Mouse (Mus musculus) brain, embryonic 14.5 days (tissue): ENCODE measurements around the gene Inafm1.

ENCODE experiments used
- CTCF ChIP-seq: fragments of 200-500 bp; IDR thresholded peaks from 2 replicates; pipeline ENCODE4 v1.5.1; 2012; ENCODE audit warnings: inconsistent platforms, mild to moderate bottlenecking, moderate library complexity, borderline replicate concordance; ENCODE audit not compliant: insufficient read depth, insufficient read length; ENCODE audit errors: extremely low read depth
- POLR2A ChIP-seq: fragments of 200-500 bp; IDR thresholded peaks from 2 replicates; pipeline ENCODE4 v1.6.1; 2012; ENCODE audit warnings: mild to moderate bottlenecking, inconsistent platforms, borderline replicate concordance; ENCODE audit not compliant: poor library complexity, insufficient read depth, insufficient read length, severe bottlenecking; ENCODE audit errors: extremely low read depth

- no peak for TF ChIP-seq CTCF
- TF ChIP-seq POLR2A: no peak
Observed at GRCm38 (mm10) chr7:16257830-16258229, 15.6 kb downstream of the Inafm1 start.
